Mouse (Mus musculus) thymus, adult 2 months (tissue): ENCODE results near the gene Gm6408. TPM values are rescaled to one million over a fixed set of nuclear protein-coding genes. Genes with fewer than 3 reads are reported as not detected.

Experiments used
- DNase-seq: peaks from one replicate; pipeline ENCODE4 v3.0.0; 2021
- H3K27ac ChIP-seq: fragments of 200-500 bp; 2 replicates; pipeline ENCODE4 v1.5.1; 2012; ENCODE audit warnings: low read length, control low read depth; ENCODE audit not compliant: control insufficient read depth, insufficient read depth
- H3K27me3 ChIP-seq: fragments of 200-500 bp; 2 replicates; pipeline ENCODE4 v1.6.1; 2012; ENCODE audit warnings: mild to moderate bottlenecking, low read length, moderate library complexity, mixed read lengths; ENCODE audit not compliant: control insufficient read depth, insufficient read depth
- H3K36me3 ChIP-seq: fragments of 200-500 bp; 2 replicates; pipeline ENCODE4 v1.6.1; 2012; ENCODE audit warnings: mild to moderate bottlenecking, low read length, moderate library complexity; ENCODE audit not compliant: control insufficient read depth, insufficient read depth
- H3K4me1 ChIP-seq: fragments of 200-500 bp; replicated peaks from 2 replicates; pipeline ENCODE4 v1.6.1; 2012; ENCODE audit warnings: low read length; ENCODE audit not compliant: control insufficient read depth, insufficient read depth
- H3K4me3 ChIP-seq: fragments of 200-500 bp; 2 replicates; pipeline ENCODE4 v1.5.1; 2012; ENCODE audit warnings: mild to moderate bottlenecking, low read length, control low read depth, moderate library complexity; ENCODE audit not compliant: control insufficient read depth, insufficient read depth
- CTCF ChIP-seq: fragments of 200-500 bp; IDR thresholded peaks from 2 replicates; pipeline ENCODE4 v1.5.1; 2012; ENCODE audit warnings: mild to moderate bottlenecking, control low read depth, low read length, moderate library complexity, borderline replicate concordance; ENCODE audit not compliant: control insufficient read depth, poor library complexity, insufficient read depth; ENCODE audit errors: extremely low read depth
- POLR2A ChIP-seq: fragments of 200-500 bp; IDR thresholded peaks from 2 replicates; pipeline ENCODE4 v1.6.1; 2012; ENCODE audit warnings: mild to moderate bottlenecking, low read length, control low read depth, moderate library complexity; ENCODE audit not compliant: control insufficient read depth, poor library complexity, insufficient read depth; ENCODE audit errors: extremely low read depth
- WGBS: fragments of 180-500 bp; shearing (Covaris S2); methylation state at CpG from one replicate; pipeline ENCODE4 v1.1.7; 2018; 5-methylcytosine and 5-hydroxymethylcytosine counted together
- polyA plus RNA-seq: library from polyadenylated mRNA; depleted of rRNA; stranded (reverse); fragments of >200 nt; gene quantifications from 2 replicates; pipeline ENCODE4 v1.2.3, GENCODE M21; 2012

Gene Gm6408
- polyA plus RNA-seq, 1 experiment, result not detected

- no peak overlapping the region for H3K27ac ChIP-seq
- H3K4me3 ChIP-seq, result no peak overlapping the region
- no peaks in the 10 kb centered on the region for H3K27me3 ChIP-seq
- H3K4me1 ChIP-seq, result no peaks in the 10 kb centered on the region
- no peaks in the 10 kb centered on the region for H3K36me3 ChIP-seq
- no peak for DNase-seq
- no peak for TF ChIP-seq CTCF
- TF ChIP-seq POLR2A, result no peak
- WGBS, result 88% methylated on average over 2 of the region's 2 CpGs
These were observed 35.1 kb upstream of the Gm6408 start for GRCm38 (mm10) chr5:146446633-146447032.

GRCm38 (mm10) chr5:146451592-146452254 is 30.0 kb upstream of the Gm6408 start:
- WGBS, result 90% methylated on average over 11 of the region's 11 CpGs
- H3K27me3 ChIP-seq, result no peaks in the 10 kb centered on the region
- no peaks in the 10 kb centered on the region for H3K4me1 ChIP-seq

GRCm38 (mm10) chr5:146453556-146453955 is 28.2 kb upstream of the Gm6408 start:
- WGBS, result 92% methylated on average over 6 of the region's 6 CpGs
- TF ChIP-seq POLR2A (no peak), CTCF (no peak)
- Histone ChIP-seq H3K27me3 (no peaks in the 10 kb centered on the region), H3K36me3 (no peaks in the 10 kb centered on the region), H3K27ac (no peak overlapping the region), H3K4me1 (no peaks in the 10 kb centered on the region), H3K4me3 (no peak overlapping the region)
- no peak for DNase-seq

More at GRCm38 (mm10) chr5:146451592-146452254, 30.0 kb upstream of the Gm6408 start:
- Histone ChIP-seq H3K36me3 (no peaks in the 10 kb centered on the region), H3K4me3 (no peak overlapping the region), H3K27ac (no peak overlapping the region)
- DNase-seq, result no peak
- TF ChIP-seq CTCF (no peak), POLR2A (no peak)

- no peak for TF ChIP-seq POLR2A
- no peak for TF ChIP-seq CTCF
- no peaks in the 10 kb centered on the region for H3K4me1 ChIP-seq
- DNase-seq, result no peak
- no peak overlapping the region for H3K4me3 ChIP-seq
- WGBS, result 51% methylated on average over 8 of the region's 8 CpGs
- H3K36me3 ChIP-seq, result no peaks in the 10 kb centered on the region
- H3K27me3 ChIP-seq, result no peaks in the 10 kb centered on the region
- H3K27ac ChIP-seq, result no peak overlapping the region
These were observed 20.2 kb upstream of the Gm6408 start for GRCm38 (mm10) chr5:146461612-146462011.

GRCm38 (mm10) chr5:146466663-146467062 is 15.1 kb upstream of the Gm6408 start:
- no peaks in the 10 kb centered on the region for H3K27me3 ChIP-seq
- no peak overlapping the region for H3K27ac ChIP-seq
- H3K36me3 ChIP-seq, result no peaks in the 10 kb centered on the region
- 95% methylated on average over 19 of the region's 19 CpGs for WGBS
- TF ChIP-seq CTCF (no peak), POLR2A (no peak)
- DNase-seq, result no peak
- no peaks in the 10 kb centered on the region for H3K4me1 ChIP-seq
- H3K4me3 ChIP-seq, result no peak overlapping the region

GRCm38 (mm10) chr5:146468311-146468710 is 13.5 kb upstream of the Gm6408 start:
- no peak for TF ChIP-seq POLR2A
- TF ChIP-seq CTCF, result no peak
- 94% methylated on average over 9 of the region's 9 CpGs for WGBS
- no peak for DNase-seq
- Histone ChIP-seq H3K36me3 (no peaks in the 10 kb centered on the region), H3K27ac (no peak overlapping the region), H3K4me1 (no peaks in the 10 kb centered on the region), H3K4me3 (no peak overlapping the region), H3K27me3 (no peaks in the 10 kb centered on the region)
